Mouse (Mus musculus): ENCODE data around the gene Bhlhe41. TPM values are rescaled to one million over a fixed set of nuclear protein-coding genes. Genes with fewer than 3 reads are reported as not detected.
A peak's percentile ranks its signal among the peaks of the same experiment; 100 is the strongest.

Bhlhe41 gene
- polyA plus RNA-seq, 1 experiment from 2014 or later = 3.0 TPM

DNA sequence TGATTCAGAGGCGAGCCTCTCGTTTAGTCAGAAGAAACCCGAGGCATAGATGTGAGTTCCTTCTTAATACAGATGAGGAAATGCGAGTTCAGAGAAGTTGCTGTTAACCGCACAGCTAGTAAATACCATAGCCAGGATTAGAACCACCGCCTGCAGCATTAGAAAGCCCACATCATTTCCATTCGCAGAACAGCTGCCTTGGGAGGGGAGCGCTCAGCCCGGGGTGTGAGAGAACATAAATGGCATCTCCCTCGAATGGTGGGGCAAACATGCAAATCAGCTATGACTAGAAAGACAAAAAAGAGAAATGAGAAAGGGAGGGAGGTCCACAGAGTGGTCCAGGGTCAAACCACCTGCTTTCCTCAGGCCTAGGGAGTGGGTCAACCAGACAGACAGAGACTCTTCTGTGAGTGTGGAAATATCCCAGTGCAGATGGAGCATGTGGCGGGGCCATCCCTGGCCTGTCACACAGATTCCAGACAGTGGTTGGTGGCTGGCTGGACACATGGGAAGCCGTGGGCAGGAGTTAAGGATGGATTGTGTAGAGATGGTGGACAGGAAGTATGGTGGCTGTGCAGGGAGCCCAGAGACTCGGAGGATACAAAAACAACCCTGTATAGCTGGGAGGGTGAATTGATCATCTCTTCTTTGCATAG, 28.1 kb upstream of the Bhlhe41 start:
- Histone ChIP-seq H3K27me3 (replicated peaks; ENCODE audit: control insufficient read depth, insufficient read depth, low read length) (no peaks in the 10 kb centered on the region), H3K4me2 (ENCODE audit: low read depth, low read length) (no peak overlapping the region), H3K4me3 (ENCODE audit: low read depth, low read length) (no peak overlapping the region), H3K9ac (ENCODE audit: low read depth, low read length) (no peak overlapping the region), H3K9me3 (ENCODE audit: control insufficient read depth, low read length) (no peaks in the 10 kb centered on the region), H3K36me3 (ENCODE audit: control insufficient read depth, insufficient read depth, low read length) (no peaks in the 10 kb centered on the region), H3K4me1 (ENCODE audit: control insufficient read depth, insufficient read depth, low read length) (no peaks in the 10 kb centered on the region), H3K27ac (replicated peaks; ENCODE audit: low read depth, low read length) (no peak overlapping the region)
- WGBS = 78% methylated on average over 13 of the region's 13 CpGs
- DNase-seq (ENCODE audit: low spot score) (no peak), ATAC-seq (ENCODE audit: low read depth) (no peak)

DNA sequence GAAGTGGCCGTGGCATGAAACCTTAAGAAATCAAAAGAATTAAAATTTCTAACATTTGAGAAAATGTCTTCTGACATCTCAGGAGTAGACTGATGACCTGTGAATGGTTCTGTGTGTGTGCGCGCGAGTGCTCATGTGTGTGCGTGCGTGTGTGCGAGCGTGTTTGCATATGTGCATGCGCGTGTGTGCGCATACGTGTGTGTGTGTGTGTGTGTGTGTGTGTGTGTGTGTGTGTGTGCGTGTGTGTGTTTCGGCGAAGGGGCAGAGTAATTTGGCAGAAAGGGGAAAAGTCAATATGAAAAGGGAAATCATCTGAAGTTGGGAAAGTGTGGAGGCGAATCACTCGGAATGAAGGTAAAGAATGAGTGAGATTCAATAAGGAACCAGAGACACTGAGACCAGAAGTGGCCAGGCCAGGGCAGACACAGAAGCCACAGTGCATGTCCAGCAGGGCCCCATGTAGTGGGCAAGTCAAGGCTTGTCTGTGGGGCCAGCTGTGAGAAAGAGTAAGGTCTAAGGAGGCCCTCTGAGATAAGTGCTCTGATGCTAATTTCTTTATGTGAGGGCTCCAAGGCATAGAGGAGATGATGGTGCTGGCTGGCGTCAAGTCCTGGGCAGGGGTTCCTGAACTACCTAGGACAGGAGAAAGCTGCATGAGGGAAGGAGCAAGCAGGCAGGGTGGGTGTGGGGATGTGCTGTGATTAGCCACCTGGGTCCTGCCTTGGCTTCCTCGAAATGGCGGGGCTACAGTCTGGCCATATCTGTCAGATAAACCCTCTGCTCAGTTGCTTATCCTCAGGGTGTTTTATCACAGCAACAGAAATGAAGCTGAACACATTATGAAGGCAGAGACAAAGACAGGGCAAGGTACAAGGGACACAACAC, 27.3 kb upstream of the Bhlhe41 start:
- no peak overlapping the region for H3K4me2 ChIP-seq (ENCODE audit: low read depth, low read length)
- H3K36me3 ChIP-seq (ENCODE audit: control insufficient read depth, insufficient read depth, low read length) = no peaks in the 10 kb centered on the region
- H3K4me3 ChIP-seq (ENCODE audit: low read depth, low read length) = no peak overlapping the region
- H3K27me3 ChIP-seq (replicated peaks; ENCODE audit: control insufficient read depth, insufficient read depth, low read length) = no peaks in the 10 kb centered on the region
- H3K9me3 ChIP-seq (ENCODE audit: control insufficient read depth, low read length) = no peaks in the 10 kb centered on the region
- DNase-seq (ENCODE audit: low spot score) (no peak), ATAC-seq (ENCODE audit: low read depth) (no peak)
- H3K9ac ChIP-seq (ENCODE audit: low read depth, low read length) = no peak overlapping the region
- WGBS = 93% methylated on average over 20 of the region's 20 CpGs
- H3K27ac ChIP-seq (replicated peaks; ENCODE audit: low read depth, low read length) = no peak overlapping the region
- H3K4me1 ChIP-seq (ENCODE audit: control insufficient read depth, insufficient read depth, low read length) = no peaks in the 10 kb centered on the region

DNA sequence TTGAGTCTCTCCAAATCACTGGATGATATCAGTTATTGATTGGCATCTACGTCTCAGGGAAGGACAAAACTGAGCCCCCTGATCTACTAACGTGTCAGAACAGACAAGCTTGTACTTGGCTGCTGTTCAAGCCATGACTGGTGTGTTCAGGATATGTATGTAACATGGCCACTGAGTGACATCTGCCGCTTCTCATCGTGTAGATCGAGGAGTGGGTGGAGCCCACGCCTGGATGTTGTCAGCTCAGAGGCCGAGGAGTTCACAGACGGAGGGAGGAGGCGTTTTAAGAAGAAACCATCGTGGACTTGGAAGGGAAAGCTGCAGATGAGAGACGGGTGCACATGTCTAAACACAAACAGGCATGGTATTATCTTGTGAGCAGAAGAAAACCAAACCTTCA, 26.6 kb upstream of the Bhlhe41 start:
- Histone ChIP-seq H3K4me2 (ENCODE audit: low read depth, low read length) (no peak overlapping the region), H3K4me3 (ENCODE audit: low read depth, low read length) (no peak overlapping the region), H3K4me1 (ENCODE audit: control insufficient read depth, insufficient read depth, low read length) (no peaks in the 10 kb centered on the region), H3K27me3 (replicated peaks; ENCODE audit: control insufficient read depth, insufficient read depth, low read length) (no peaks in the 10 kb centered on the region), H3K9me3 (ENCODE audit: control insufficient read depth, low read length) (no peaks in the 10 kb centered on the region), H3K27ac (replicated peaks; ENCODE audit: low read depth, low read length) (no peak overlapping the region), H3K36me3 (ENCODE audit: control insufficient read depth, insufficient read depth, low read length) (no peaks in the 10 kb centered on the region), H3K9ac (ENCODE audit: low read depth, low read length) (no peak overlapping the region)
- 60% methylated on average over 11 of the region's 11 CpGs for WGBS
- ATAC-seq (ENCODE audit: low read depth) (no peak), DNase-seq (ENCODE audit: low spot score) (no peak)

DNA sequence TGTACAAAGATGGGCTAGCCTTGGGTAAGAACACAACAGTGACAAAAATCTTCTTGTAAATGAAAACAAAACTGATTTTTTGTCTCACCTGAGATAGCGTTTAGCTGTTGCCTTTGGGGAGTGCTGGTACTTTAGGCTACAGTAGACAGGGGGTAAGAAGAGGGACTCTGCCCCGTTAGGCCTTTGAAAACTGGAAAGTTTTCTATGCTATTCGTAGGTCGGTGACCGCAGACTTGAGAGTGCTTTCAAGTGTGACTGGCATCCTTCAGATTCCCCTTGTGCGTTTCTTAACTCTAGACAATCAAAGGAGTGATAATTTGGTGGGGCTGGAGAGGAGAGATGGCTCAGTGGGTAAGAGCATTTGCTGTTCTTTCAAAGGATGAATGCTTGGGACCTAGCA, 22.4 kb upstream of the Bhlhe41 start:
- DNase-seq (ENCODE audit: low spot score) (no peak), ATAC-seq (ENCODE audit: low read depth) (no peak)
- 81% methylated on average over 6 of the region's 6 CpGs for WGBS
- Histone ChIP-seq H3K9me3 (ENCODE audit: control insufficient read depth, low read length) (no peaks in the 10 kb centered on the region), H3K27ac (replicated peaks; ENCODE audit: low read depth, low read length) (no peak overlapping the region), H3K4me1 (ENCODE audit: control insufficient read depth, insufficient read depth, low read length) (no peaks in the 10 kb centered on the region), H3K36me3 (ENCODE audit: control insufficient read depth, insufficient read depth, low read length) (no peaks in the 10 kb centered on the region), H3K4me2 (ENCODE audit: low read depth, low read length) (no peak overlapping the region), H3K9ac (ENCODE audit: low read depth, low read length) (no peak overlapping the region), H3K4me3 (ENCODE audit: low read depth, low read length) (no peak overlapping the region), H3K27me3 (replicated peaks; ENCODE audit: control insufficient read depth, insufficient read depth, low read length) (no peaks in the 10 kb centered on the region)

DNA sequence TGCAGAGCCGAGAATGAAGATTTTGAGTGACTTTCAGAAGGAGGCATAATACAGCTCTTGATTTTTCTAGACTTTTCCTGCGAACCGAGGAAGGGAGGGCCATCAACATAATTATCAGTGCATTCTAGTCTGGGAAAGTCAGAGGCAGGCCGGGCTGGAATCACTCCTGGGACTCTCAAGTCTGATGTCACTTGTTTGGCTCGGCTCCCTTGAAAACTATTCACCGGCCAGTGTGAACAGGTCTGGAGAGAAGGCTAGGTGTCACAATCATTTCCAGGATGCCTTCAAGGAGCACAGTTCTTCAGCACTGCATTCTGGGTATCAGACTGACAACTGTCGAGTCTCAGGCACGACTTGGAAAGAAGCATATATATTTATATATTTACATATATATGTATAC, 20.9 kb upstream of the Bhlhe41 start:
- no peaks in the 10 kb centered on the region for H3K36me3 ChIP-seq (ENCODE audit: control insufficient read depth, insufficient read depth, low read length)
- H3K4me2 ChIP-seq (ENCODE audit: low read depth, low read length) = no peak overlapping the region
- ATAC-seq (ENCODE audit: low read depth) (0 out of 2 replicates have a peak, but pooled peaks have one; percentile 22), DNase-seq (ENCODE audit: low spot score) (no peak)
- H3K4me1 ChIP-seq (ENCODE audit: control insufficient read depth, insufficient read depth, low read length) = no peaks in the 10 kb centered on the region
- H3K27me3 ChIP-seq (replicated peaks; ENCODE audit: control insufficient read depth, insufficient read depth, low read length) = no peaks in the 10 kb centered on the region
- no peak overlapping the region for H3K4me3 ChIP-seq (ENCODE audit: low read depth, low read length)
- H3K9me3 ChIP-seq (ENCODE audit: control insufficient read depth, low read length) = no peaks in the 10 kb centered on the region
- H3K27ac ChIP-seq (replicated peaks; ENCODE audit: low read depth, low read length) = no peak overlapping the region
- WGBS = 62% methylated on average over 8 of the region's 8 CpGs
- no peak overlapping the region for H3K9ac ChIP-seq (ENCODE audit: low read depth, low read length)

DNA sequence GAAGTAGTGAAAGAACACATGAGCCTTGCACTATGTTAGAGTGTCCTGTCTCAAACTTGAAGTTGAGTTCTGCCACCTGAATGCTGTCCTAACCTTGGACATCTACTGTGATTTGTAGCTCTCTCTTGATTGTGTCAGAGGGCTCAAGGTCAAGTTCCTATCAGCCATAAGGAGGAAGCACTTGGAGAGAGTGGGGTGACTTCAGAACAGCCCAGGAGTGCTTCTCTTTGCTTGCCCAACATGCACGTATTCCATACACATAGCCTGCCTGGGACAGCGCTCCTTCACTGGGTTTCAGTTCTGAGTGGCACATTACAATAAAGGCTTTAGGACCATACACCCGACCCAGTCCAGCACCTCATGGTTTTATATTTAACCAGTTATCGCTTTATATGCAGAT, 19.7 kb upstream of the Bhlhe41 start:
- Histone ChIP-seq H3K9ac (ENCODE audit: low read depth, low read length) (no peak overlapping the region), H3K4me2 (ENCODE audit: low read depth, low read length) (no peak overlapping the region), H3K36me3 (ENCODE audit: control insufficient read depth, insufficient read depth, low read length) (no peaks in the 10 kb centered on the region), H3K27ac (replicated peaks; ENCODE audit: low read depth, low read length) (no peak overlapping the region), H3K9me3 (ENCODE audit: control insufficient read depth, low read length) (no peaks in the 10 kb centered on the region), H3K4me3 (ENCODE audit: low read depth, low read length) (no peak overlapping the region), H3K4me1 (ENCODE audit: control insufficient read depth, insufficient read depth, low read length) (no peaks in the 10 kb centered on the region), H3K27me3 (replicated peaks; ENCODE audit: control insufficient read depth, insufficient read depth, low read length) (no peaks in the 10 kb centered on the region)
- 83% methylated on average over 4 of the region's 4 CpGs for WGBS
- DNase-seq (ENCODE audit: low spot score) = no peak
- ATAC-seq (ENCODE audit: low read depth) = no peak

DNA sequence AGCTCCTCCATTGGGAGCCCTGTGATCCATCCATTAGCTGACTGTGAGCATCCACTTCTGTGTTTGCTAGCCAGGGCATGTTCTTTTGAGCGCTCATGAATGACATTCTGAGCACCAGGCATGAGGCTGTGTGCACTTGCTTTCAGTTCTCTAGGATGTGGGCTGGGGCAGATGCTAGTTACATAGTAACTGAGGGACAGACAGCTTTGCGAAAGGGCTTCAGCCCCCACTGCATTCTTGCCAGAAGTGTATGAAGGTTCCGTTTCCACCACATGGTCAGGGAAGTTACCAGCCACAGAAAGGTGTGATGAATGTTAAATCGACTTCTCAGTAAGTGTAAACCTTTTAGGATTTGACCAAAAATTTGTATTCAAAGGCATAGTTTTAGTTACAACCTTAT, 18.3 kb upstream of the Bhlhe41 start:
- ATAC-seq (ENCODE audit: low read depth) (no peak), DNase-seq (ENCODE audit: low spot score) (no peak)
- Histone ChIP-seq H3K9me3 (ENCODE audit: control insufficient read depth, low read length) (no peaks in the 10 kb centered on the region), H3K4me1 (ENCODE audit: control insufficient read depth, insufficient read depth, low read length) (no peaks in the 10 kb centered on the region), H3K4me3 (ENCODE audit: low read depth, low read length) (no peak overlapping the region), H3K27me3 (replicated peaks; ENCODE audit: control insufficient read depth, insufficient read depth, low read length) (no peaks in the 10 kb centered on the region), H3K4me2 (ENCODE audit: low read depth, low read length) (no peak overlapping the region), H3K9ac (ENCODE audit: low read depth, low read length) (no peak overlapping the region), H3K27ac (replicated peaks; ENCODE audit: low read depth, low read length) (no peak overlapping the region), H3K36me3 (ENCODE audit: control insufficient read depth, insufficient read depth, low read length) (no peaks in the 10 kb centered on the region)
- WGBS = 86% methylated on average over 4 of the region's 4 CpGs

DNA sequence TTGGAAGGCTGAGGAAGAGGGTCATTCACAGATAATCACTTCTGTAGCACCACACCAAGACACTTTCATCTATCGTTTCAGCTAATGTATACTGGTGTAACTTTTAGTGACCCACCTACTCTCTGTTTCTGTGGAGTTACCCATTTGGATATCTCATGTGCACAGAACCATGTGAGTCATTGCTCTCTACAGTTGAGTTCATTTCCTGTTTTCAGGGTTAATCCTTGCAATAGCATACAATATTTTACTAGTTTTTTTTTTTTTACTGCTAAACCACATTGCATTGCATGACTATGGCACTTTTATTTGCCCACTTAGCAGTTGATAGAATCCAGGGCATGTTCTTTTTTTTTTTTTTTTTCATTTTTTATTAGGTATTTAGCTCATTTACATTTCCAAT, 17.7 kb upstream of the Bhlhe41 start:
- Histone ChIP-seq H3K27ac (replicated peaks; ENCODE audit: low read depth, low read length) (no peak overlapping the region), H3K36me3 (ENCODE audit: control insufficient read depth, insufficient read depth, low read length) (no peaks in the 10 kb centered on the region), H3K4me2 (ENCODE audit: low read depth, low read length) (no peak overlapping the region), H3K9me3 (ENCODE audit: control insufficient read depth, low read length) (no peaks in the 10 kb centered on the region), H3K9ac (ENCODE audit: low read depth, low read length) (no peak overlapping the region), H3K27me3 (replicated peaks; ENCODE audit: control insufficient read depth, insufficient read depth, low read length) (no peaks in the 10 kb centered on the region), H3K4me1 (ENCODE audit: control insufficient read depth, insufficient read depth, low read length) (no peaks in the 10 kb centered on the region), H3K4me3 (ENCODE audit: low read depth, low read length) (no peak overlapping the region)
- ATAC-seq (ENCODE audit: low read depth) = no peak
- DNase-seq (ENCODE audit: low spot score) = no peak
- 85% methylated on average over 1 of the region's 1 CpGs for WGBS

DNA sequence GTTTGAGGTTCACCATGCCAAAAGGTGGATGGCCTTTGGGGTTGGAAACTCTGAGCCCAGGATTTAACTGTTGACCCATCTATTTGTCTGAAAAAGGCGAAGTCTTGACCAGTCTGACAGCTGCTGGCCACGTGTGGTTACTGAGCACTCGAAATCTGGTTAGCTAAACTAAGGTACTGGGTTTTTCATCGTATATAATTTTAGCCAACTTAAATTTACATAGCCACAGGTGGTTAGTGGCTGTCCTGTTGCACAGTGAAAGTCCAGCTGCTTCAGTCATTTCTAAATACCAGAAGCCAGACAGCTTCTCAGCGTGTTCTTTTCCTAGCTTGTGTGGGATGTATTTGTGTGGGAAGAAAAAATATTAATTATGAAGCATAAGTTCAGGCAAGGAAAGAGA, 15.3 kb upstream of the Bhlhe41 start:
- ATAC-seq (ENCODE audit: low read depth) (no peak), DNase-seq (ENCODE audit: low spot score) (no peak)
- WGBS = 82% methylated on average over 5 of the region's 5 CpGs
- H3K4me3 ChIP-seq (ENCODE audit: low read depth, low read length) = no peak overlapping the region
- H3K27me3 ChIP-seq (replicated peaks; ENCODE audit: control insufficient read depth, insufficient read depth, low read length) = no peaks in the 10 kb centered on the region
- no peaks in the 10 kb centered on the region for H3K9me3 ChIP-seq (ENCODE audit: control insufficient read depth, low read length)
- H3K9ac ChIP-seq (ENCODE audit: low read depth, low read length) = no peak overlapping the region
- no peaks in the 10 kb centered on the region for H3K36me3 ChIP-seq (ENCODE audit: control insufficient read depth, insufficient read depth, low read length)
- H3K27ac ChIP-seq (replicated peaks; ENCODE audit: low read depth, low read length) = no peak overlapping the region
- no peak overlapping the region for H3K4me2 ChIP-seq (ENCODE audit: low read depth, low read length)
- no peaks in the 10 kb centered on the region for H3K4me1 ChIP-seq (ENCODE audit: control insufficient read depth, insufficient read depth, low read length)
